Mouse (Mus musculus): ENCODE data around the gene Rassf5.

The Rassf5 gene

GRCm38 (mm10) chr1:131207531-131207930 lies 37.5 kb downstream of the Rassf5 start:
- peak; percentile 93 for DNase-seq

GRCm38 (mm10) chr1:131206342-131206741 lies 38.7 kb downstream of the Rassf5 start:
- DNase-seq = no peak

- no peak for DNase-seq
Measured at GRCm38 (mm10) chr1:131204461-131204860, 40.6 kb downstream of the Rassf5 start.

- no peak for DNase-seq
Measured at GRCm38 (mm10) chr1:131201391-131201790, 43.7 kb downstream of the Rassf5 start.

GRCm38 (mm10) chr1:131200588-131200987 lies 44.5 kb downstream of the Rassf5 start:
- DNase-seq = peak; percentile 48 to 58

- DNase-seq = peak; percentile 47 to 48
Measured at GRCm38 (mm10) chr1:131199976-131200375, 45.1 kb downstream of the Rassf5 start.

- DNase-seq = peak; percentile 74 to 82
Measured at GRCm38 (mm10) chr1:131199118-131199821, 45.8 kb downstream of the Rassf5 start.

- no peak for DNase-seq
Measured at GRCm38 (mm10) chr1:131198417-131198960, 46.6 kb downstream of the Rassf5 start.

- no peak for DNase-seq
Measured at GRCm38 (mm10) chr1:131196107-131196506, 49.0 kb downstream of the Rassf5 start.

GRCm38 (mm10) chr1:131195653-131196052 lies 49.4 kb downstream of the Rassf5 start:
- no peak for DNase-seq

- no peak for DNase-seq
Measured at GRCm38 (mm10) chr1:131193746-131194145, 51.3 kb downstream of the Rassf5 start.

- DNase-seq = no peak
Measured at GRCm38 (mm10) chr1:131188655-131189054, 56.4 kb downstream of the Rassf5 start.

- no peak for DNase-seq
Measured at GRCm38 (mm10) chr1:131187856-131188255, 57.2 kb downstream of the Rassf5 start.

GRCm38 (mm10) chr1:131186995-131187394 lies 58.1 kb downstream of the Rassf5 start:
- DNase-seq = no peak

- DNase-seq = no peak
Measured at GRCm38 (mm10) chr1:131185821-131186506, 59.1 kb downstream of the Rassf5 start.

- no peak for DNase-seq
Measured at GRCm38 (mm10) chr1:131184956-131185660, 60.0 kb downstream of the Rassf5 start.

GRCm38 (mm10) chr1:131184253-131184955 lies 60.7 kb downstream of the Rassf5 start:
- DNase-seq = no peak

GRCm38 (mm10) chr1:131183201-131183600 lies 61.9 kb downstream of the Rassf5 start:
- no peak for DNase-seq

GRCm38 (mm10) chr1:131181642-131182527 lies 63.2 kb downstream of the Rassf5 start:
- DNase-seq = peak; percentile 88 to 91

- no peak for DNase-seq
Measured at GRCm38 (mm10) chr1:131180386-131180785, 64.7 kb downstream of the Rassf5 start.

GRCm38 (mm10) chr1:131178083-131178482 lies 67.0 kb downstream of the Rassf5 start:
- DNase-seq = no peak

- DNase-seq = no peak
Measured at GRCm38 (mm10) chr1:131177249-131177648, 67.8 kb downstream of the Rassf5 start.
